Mouse (Mus musculus) embryonic fibroblast, embryonic 13.5 days (primary cell): ENCODE measurements around the gene Cyth4.

Experiments used
- CTCF ChIP-seq: IDR thresholded peaks from 2 replicates; pipeline ENCODE4 v1.5.1; 2011; ENCODE audit warnings: mild to moderate bottlenecking, control low read depth, low read length, moderate library complexity, borderline replicate concordance; ENCODE audit not compliant: insufficient read depth
- POLR2A ChIP-seq: IDR thresholded peaks from 2 replicates; pipeline ENCODE4 v1.6.1; 2011; ENCODE audit warnings: low read depth, mild to moderate bottlenecking, control low read depth, low read length, moderate library complexity

DNA sequence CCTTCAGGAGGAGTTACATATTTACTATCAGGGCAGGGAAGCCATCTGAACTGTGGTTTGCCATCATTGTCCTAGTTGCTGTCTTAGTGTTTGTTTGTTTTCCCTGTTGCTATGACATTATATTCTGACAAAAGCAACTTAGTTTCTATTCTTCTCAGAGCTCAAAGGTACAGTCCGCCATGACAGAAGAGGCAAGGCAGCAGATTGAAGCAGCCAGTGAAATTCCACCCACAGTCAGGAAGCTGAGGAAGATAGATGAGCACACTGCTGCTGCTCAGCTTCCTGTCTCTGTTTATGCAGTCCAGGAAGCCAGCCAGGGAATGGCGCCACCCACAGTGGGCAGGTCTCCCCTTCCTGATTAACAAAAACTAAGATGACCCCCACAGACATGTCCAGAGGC is 2.0 kb upstream of the Cyth4 start:
- TF ChIP-seq CTCF: no peak
- TF ChIP-seq POLR2A: no peak
